ENCODE assay signal across 11 mouse cellular contexts in genomic region chr16:17559396-17560027, GRCm38 (mm10). TPM values are rescaled to one million over a fixed set of nuclear protein-coding genes. Genes with fewer than 3 reads are reported as not detected.
DNase-seq lines count a peak whose midpoint lies in the region; ATAC-seq and TF ChIP-seq lines count a peak whose summit lies in the region.
"Had no signal": no experiment of that assay in that cellular context is flagged by ENCODE, and none has a peak within 500 bp of the region (broad histone marks: within the 10 kb centered on the region; RNA-seq: fewer than 3 reads in every experiment).

No protein-coding gene starts in this region.

- peak overlapping the region; percentile 25 for H3K4me2 ChIP-seq in forebrain, embryonic 12.5 days
- no peak overlapping the region; the same call in 1 of the 2 replicates for H3K4me2 ChIP-seq in forebrain, embryonic 14.5 days (ENCODE audit: low read length)
- peak overlapping the region; percentile 32; the same call in 1 of the 2 replicates for H3K4me2 ChIP-seq in kidney, postnatal 0 days (ENCODE audit: low read length)
- H3K4me2 ChIP-seq in hindbrain, embryonic 11.5 days (replicated peaks; ENCODE audit: low read depth, low read length), result peak overlapping the region; percentile 25; the same call in 1 of the 2 replicates
- peak overlapping the region; percentile 12; the same call in 1 of the 2 replicates for H3K4me2 ChIP-seq in midbrain, embryonic 15.5 days

- 0 out of 2 replicates have a peak overlapping the region, but pooled peaks have one; percentile 9 for H3K27ac ChIP-seq in forebrain, embryonic 12.5 days
- H3K27ac ChIP-seq in forebrain, embryonic 14.5 days (ENCODE audit: low read depth, low read length), result no peak overlapping the region
- no peak overlapping the region for H3K27ac ChIP-seq in kidney, postnatal 0 days
- H3K27ac ChIP-seq in hindbrain, embryonic 11.5 days (ENCODE audit: low read depth, low read length), result no peak overlapping the region; the same call in 1 of the 2 replicates
- no peak overlapping the region for H3K27ac ChIP-seq in midbrain, embryonic 15.5 days
- H3K27ac ChIP-seq: hindbrain, embryonic 15.5 days had no signal

- H3K27me3 ChIP-seq in forebrain, embryonic 12.5 days, result peaks cover 46% of the 10 kb centered on the region
- H3K27me3 ChIP-seq in forebrain, embryonic 14.5 days (replicated peaks; ENCODE audit: control insufficient read depth, insufficient read depth, low read length), result peaks cover 10% of the 10 kb centered on the region; the same call in 1 of the 2 replicates
- no peaks in the 10 kb centered on the region for H3K27me3 ChIP-seq in kidney, postnatal 0 days (ENCODE audit: insufficient read depth, low read length)
- no peaks in the 10 kb centered on the region; the same call in 1 of the 2 replicates for H3K27me3 ChIP-seq in hindbrain, embryonic 11.5 days (ENCODE audit: control insufficient read depth, insufficient read depth, low read length)
- peaks cover 16% of the 10 kb centered on the region for H3K27me3 ChIP-seq in midbrain, embryonic 15.5 days (replicated peaks)

- ATAC-seq in forebrain, embryonic 12.5 days (ENCODE audit: low FRiP score), result no peak
- ATAC-seq in forebrain, embryonic 14.5 days, result no peak
- ATAC-seq in kidney, postnatal 0 days (replicated peaks; ENCODE audit: low FRiP score, low read depth), result no peak
- no peak for ATAC-seq in hindbrain, embryonic 11.5 days (ENCODE audit: low FRiP score)
- ATAC-seq in midbrain, embryonic 15.5 days (replicated peaks), result no peak

- peaks cover 54% of the 10 kb centered on the region for H3K4me1 ChIP-seq in forebrain, embryonic 12.5 days
- peaks cover 12% of the 10 kb centered on the region; the same call in 1 of the 2 replicates for H3K4me1 ChIP-seq in forebrain, embryonic 14.5 days (ENCODE audit: control insufficient read depth, insufficient read depth, low read length)
- H3K4me1 ChIP-seq in kidney, postnatal 0 days (replicated peaks; ENCODE audit: insufficient read depth, low read length), result peaks cover 30% of the 10 kb centered on the region
- H3K4me1 ChIP-seq in hindbrain, embryonic 11.5 days (replicated peaks; ENCODE audit: control insufficient read depth, insufficient read depth, low read length), result peaks cover 22% of the 10 kb centered on the region
- peaks cover 34% of the 10 kb centered on the region for H3K4me1 ChIP-seq in midbrain, embryonic 15.5 days

- TF ChIP-seq CTCF in kidney, postnatal 0 days (IDR thresholded peaks at IDR 0.05; ENCODE audit: low read depth), result no peak

- DNase-seq in forebrain, embryonic 14.5 days (ENCODE audit: low spot score), result no peak
- DNase-seq in kidney, postnatal 0 days (ENCODE audit: low spot score), result no peak
- no peak for DNase-seq in kidney, adult 11 months
- DNase-seq in hindbrain, embryonic 11.5 days (ENCODE audit: low spot score), result no peak
- DNase-seq in adrenal gland, adult (ENCODE audit: inconsistent age in 2 of 2, low spot score in 1 of 2), result no peak
- DNase-seq in cerebellum, postnatal 25 days, result no peak
- DNase-seq: adrenal gland, adult 8-10 months; thymus, adult 18-20 months had no signal

- H3K9me3 ChIP-seq in forebrain, embryonic 12.5 days, result no peaks in the 10 kb centered on the region
- no peaks in the 10 kb centered on the region for H3K9me3 ChIP-seq in forebrain, embryonic 14.5 days (replicated peaks; ENCODE audit: control insufficient read depth, low read length)
- H3K9me3 ChIP-seq in kidney, postnatal 0 days (replicated peaks; ENCODE audit: low read length), result no peaks in the 10 kb centered on the region
- no peaks in the 10 kb centered on the region for H3K9me3 ChIP-seq in hindbrain, embryonic 11.5 days (ENCODE audit: control insufficient read depth, low read length)
- no peaks in the 10 kb centered on the region for H3K9me3 ChIP-seq in midbrain, embryonic 15.5 days
- H3K9me3 ChIP-seq: hindbrain, embryonic 15.5 days had no signal

- H3K9ac ChIP-seq in forebrain, embryonic 12.5 days, result peak overlapping the region; percentile 25; the same call in 1 of the 2 replicates
- no peak overlapping the region for H3K9ac ChIP-seq in forebrain, embryonic 14.5 days (ENCODE audit: low read length)
- H3K9ac ChIP-seq in kidney, postnatal 0 days (ENCODE audit: low read depth, low read length), result 0 out of 2 replicates have a peak overlapping the region, but pooled peaks have one; percentile 44
- peak overlapping the region; percentile 40; the same call in 1 of the 2 replicates for H3K9ac ChIP-seq in hindbrain, embryonic 11.5 days (ENCODE audit: low read depth, low read length)
- H3K9ac ChIP-seq in midbrain, embryonic 15.5 days, result no peak overlapping the region
- H3K9ac ChIP-seq: hindbrain, embryonic 15.5 days had no signal

- no peaks in the 10 kb centered on the region for H3K36me3 ChIP-seq in forebrain, embryonic 12.5 days (replicated peaks)
- no peaks in the 10 kb centered on the region for H3K36me3 ChIP-seq in forebrain, embryonic 14.5 days (ENCODE audit: control insufficient read depth, insufficient read depth, low read length)
- H3K36me3 ChIP-seq in kidney, postnatal 0 days (ENCODE audit: insufficient read depth, low read length), result no peaks in the 10 kb centered on the region
- H3K36me3 ChIP-seq in hindbrain, embryonic 11.5 days (ENCODE audit: control insufficient read depth, insufficient read depth, low read length), result no peaks in the 10 kb centered on the region
- H3K36me3 ChIP-seq in midbrain, embryonic 15.5 days (replicated peaks), result no peaks in the 10 kb centered on the region
- H3K36me3 ChIP-seq: hindbrain, embryonic 15.5 days had no signal

- WGBS in forebrain, embryonic 12.5 days, result 62% methylated on average over 9 of the region's 9 CpGs
- 69% methylated on average over 9 of the region's 9 CpGs for WGBS in forebrain, embryonic 14.5 days
- WGBS in kidney, postnatal 0 days, result 75% methylated on average over 9 of the region's 9 CpGs
- 59% methylated on average over 9 of the region's 9 CpGs for WGBS in hindbrain, embryonic 11.5 days
- 68% methylated on average over 9 of the region's 9 CpGs for WGBS in midbrain, embryonic 15.5 days

- no peak overlapping the region for H3K4me3 ChIP-seq in forebrain, embryonic 12.5 days (replicated peaks)
- no peak overlapping the region for H3K4me3 ChIP-seq in forebrain, embryonic 14.5 days (ENCODE audit: low read depth, low read length)
- H3K4me3 ChIP-seq in kidney, postnatal 0 days (replicated peaks; ENCODE audit: low read depth, low read length), result no peak overlapping the region
- H3K4me3 ChIP-seq in hindbrain, embryonic 11.5 days (ENCODE audit: low read depth, low read length), result no peak overlapping the region
- no peak overlapping the region for H3K4me3 ChIP-seq in midbrain, embryonic 15.5 days
- H3K4me3 ChIP-seq: hindbrain, embryonic 15.5 days had no signal

RNA-seq across cellular contexts. Expression of gene Lrrc74b, which starts 1.5 kb away (rescaled TPM):
- 0.17 and 0.31 TPM in 2 replicates for polyA plus RNA-seq in forebrain, embryonic 12.5 days (2016; fragmentation: Nextera tagmentation; extraction: Ambion mirVana)
- 0.62 and 1.1 TPM in 2 replicates for polyA plus RNA-seq in forebrain, embryonic 14.5 days (2014; fragmentation: Nextera tagmentation; extraction: Ambion mirVana)
- polyA plus RNA-seq in kidney, postnatal 0 days (2015; fragmentation: Nextera tagmentation; extraction: Ambion mirVana), result 0.20 and 0.26 TPM in 2 replicates
- polyA plus RNA-seq in hindbrain, embryonic 11.5 days (2014; fragmentation: Nextera tagmentation; extraction: Ambion mirVana), result 0.52 and 1.1 TPM in 2 replicates
- 1.3 TPM in 2 replicates for polyA plus RNA-seq in midbrain, embryonic 15.5 days (2015; fragmentation: Nextera tagmentation; extraction: Ambion mirVana)

RNA-seq across cellular contexts. Expression of gene P2rx6, which starts 2.2 kb away (rescaled TPM):
- 0.42 and 0.59 TPM in 2 replicates for polyA plus RNA-seq in forebrain, embryonic 12.5 days (2016; fragmentation: Nextera tagmentation; extraction: Ambion mirVana)
- 1.1 and 1.3 TPM in 2 replicates for polyA plus RNA-seq in forebrain, embryonic 14.5 days (2014; fragmentation: Nextera tagmentation; extraction: Ambion mirVana)
- 0.62 and 0.74 TPM in 2 replicates for polyA plus RNA-seq in kidney, postnatal 0 days (2015; fragmentation: Nextera tagmentation; extraction: Ambion mirVana)
- 0.49 and 0.63 TPM in 2 replicates for polyA plus RNA-seq in hindbrain, embryonic 11.5 days (2014; fragmentation: Nextera tagmentation; extraction: Ambion mirVana)
- polyA plus RNA-seq in midbrain, embryonic 15.5 days (2015; fragmentation: Nextera tagmentation; extraction: Ambion mirVana), result 2.3 and 3.1 TPM in 2 replicates

RNA-seq across cellular contexts. Expression of gene Slc7a4, which starts 23.5 kb away (rescaled TPM):
- 5.5 and 6.6 TPM in 2 replicates for polyA plus RNA-seq in forebrain, embryonic 12.5 days (2016; fragmentation: Nextera tagmentation; extraction: Ambion mirVana)
- polyA plus RNA-seq in forebrain, embryonic 14.5 days (2014; fragmentation: Nextera tagmentation; extraction: Ambion mirVana), result 23.3 and 27.1 TPM in 2 replicates
- 14.3 and 15.5 TPM in 2 replicates for polyA plus RNA-seq in kidney, postnatal 0 days (2015; fragmentation: Nextera tagmentation; extraction: Ambion mirVana)
- polyA plus RNA-seq in hindbrain, embryonic 11.5 days (2014; fragmentation: Nextera tagmentation; extraction: Ambion mirVana), result 1.9 and 2.1 TPM in 2 replicates
- polyA plus RNA-seq in midbrain, embryonic 15.5 days (2015; fragmentation: Nextera tagmentation; extraction: Ambion mirVana), result 38.7 and 42.7 TPM in 2 replicates

RNA-seq across cellular contexts. Expression of gene Thap7, which starts 28.6 kb away (rescaled TPM):
- 57.5 and 57.6 TPM in 2 replicates for polyA plus RNA-seq in forebrain, embryonic 12.5 days (2016; fragmentation: Nextera tagmentation; extraction: Ambion mirVana)
- 60.9 and 61.6 TPM in 2 replicates for polyA plus RNA-seq in forebrain, embryonic 14.5 days (2014; fragmentation: Nextera tagmentation; extraction: Ambion mirVana)
- polyA plus RNA-seq in kidney, postnatal 0 days (2015; fragmentation: Nextera tagmentation; extraction: Ambion mirVana), result 58.6 and 62.8 TPM in 2 replicates
- polyA plus RNA-seq in hindbrain, embryonic 11.5 days (2014; fragmentation: Nextera tagmentation; extraction: Ambion mirVana), result 47.6 and 49.3 TPM in 2 replicates
- polyA plus RNA-seq in midbrain, embryonic 15.5 days (2015; fragmentation: Nextera tagmentation; extraction: Ambion mirVana), result 60.4 and 65.3 TPM in 2 replicates

RNA-seq across cellular contexts. Expression of gene Lztr1, which starts 51.0 kb away (rescaled TPM):
- polyA plus RNA-seq in forebrain, embryonic 12.5 days (2016; fragmentation: Nextera tagmentation; extraction: Ambion mirVana), result 101 TPM in 2 replicates
- polyA plus RNA-seq in forebrain, embryonic 14.5 days (2014; fragmentation: Nextera tagmentation; extraction: Ambion mirVana), result 87.6 and 91.9 TPM in 2 replicates
- polyA plus RNA-seq in kidney, postnatal 0 days (2015; fragmentation: Nextera tagmentation; extraction: Ambion mirVana), result 65.7 and 73.4 TPM in 2 replicates
- 85.3 and 85.8 TPM in 2 replicates for polyA plus RNA-seq in hindbrain, embryonic 11.5 days (2014; fragmentation: Nextera tagmentation; extraction: Ambion mirVana)
- 146 and 164 TPM in 2 replicates for polyA plus RNA-seq in midbrain, embryonic 15.5 days (2015; fragmentation: Nextera tagmentation; extraction: Ambion mirVana)

Comparison
In these comparisons a context has a peak if more than half of its experiments do, and no peak if none do; other contexts are left out.
1. H3K9ac ChIP-seq: peak in forebrain, embryonic 12.5 days (single experiment), kidney, postnatal 0 days (single experiment) and hindbrain, embryonic 11.5 days (single experiment); none in forebrain, embryonic 14.5 days (single experiment) and midbrain, embryonic 15.5 days (single experiment).